Mouse (Mus musculus) heart, postnatal 0 days (tissue): ENCODE results near the gene Tmem106c. TPM values are rescaled to one million over a fixed set of nuclear protein-coding genes. Genes with fewer than 3 reads are reported as not detected.
A peak's percentile ranks its signal among the peaks of the same experiment; 100 is the strongest.

Experiments
- ATAC-seq: fragments of 200-750 bp; cut with Nextera tagmentation; 2 replicates; pipeline ENCODE4 v1.8.0; 2017; ENCODE audit warnings: low read depth, moderate number of reproducible peaks, moderate library complexity; ENCODE audit not compliant: insufficient read depth
- DNase-seq: peaks from one replicate; pipeline ENCODE4 v3.0.0-alpha.2; 2016; ENCODE audit warnings: low spot score
- H3K27ac ChIP-seq: fragments of 300-500 bp; sonication (generic); 2 replicates; pipeline ENCODE4 v1.5.1; 2014; ENCODE audit warnings: low read depth, mild to moderate bottlenecking
- H3K27me3 ChIP-seq: fragments of 300-500 bp; sonication (generic); 2 replicates; pipeline ENCODE4 v1.6.1; 2014; ENCODE audit warnings: low read length, mixed read lengths; ENCODE audit not compliant: control insufficient read depth, insufficient read depth
- H3K36me3 ChIP-seq: fragments of 300-500 bp; sonication (generic); replicated peaks from 2 replicates; pipeline ENCODE4 v1.6.1; 2014; ENCODE audit warnings: low read length, mixed read lengths; ENCODE audit not compliant: control insufficient read depth, insufficient read depth
- H3K4me1 ChIP-seq: fragments of 300-500 bp; sonication (generic); 2 replicates; pipeline ENCODE4 v1.6.1; 2014; ENCODE audit warnings: antibody characterized with exemption; ENCODE audit not compliant: control insufficient read depth, insufficient read depth
- H3K4me2 ChIP-seq: fragments of 300-500 bp; sonication (generic); 2 replicates; pipeline ENCODE4 v1.6.1; 2014; ENCODE audit warnings: low read depth, mild to moderate bottlenecking, low read length, moderate library complexity
- H3K4me3 ChIP-seq: fragments of 300-500 bp; sonication (generic); 2 replicates; pipeline ENCODE4 v1.5.1; 2014; ENCODE audit warnings: low read depth, low read length
- H3K9ac ChIP-seq: fragments of 300-500 bp; sonication (generic); replicated peaks from 2 replicates; pipeline ENCODE4 v1.6.1; 2014; ENCODE audit warnings: low read depth, low read length, mixed read lengths
- H3K9me3 ChIP-seq: fragments of 300-500 bp; sonication (generic); replicated peaks from 2 replicates; pipeline ENCODE4 v1.6.1; 2016; ENCODE audit warnings: low read length; ENCODE audit not compliant: control insufficient read depth
- CTCF ChIP-seq: IDR thresholded peaks from 2 replicates; pipeline ENCODE4 v1.5.1; 2016; ENCODE audit warnings: antibody characterized with exemption, control low read depth, low read depth
- EP300 ChIP-seq: IDR thresholded peaks from 2 replicates; pipeline ENCODE4 v1.6.1; 2016; ENCODE audit warnings: antibody characterized with exemption, low read depth
- WGBS: fragments of 180-500 bp; shearing (Covaris S2); extraction: QIAGEN DNeasy Blood & Tissue Kit; methylation state at CpG from one replicate; pipeline ENCODE4 v1.1.7; 2014; 5-methylcytosine and 5-hydroxymethylcytosine counted together
- polyA plus RNA-seq: library from polyadenylated mRNA; unstranded; fragments of >200 nt; fragmentation: Nextera tagmentation; extraction: Ambion mirVana; gene quantifications from 2 replicates; pipeline ENCODE4 v1.2.1, GENCODE M21; 2015
- total RNA-seq: library from RNA; depleted of rRNA; stranded (reverse); fragments of >200 nt; gene quantifications from 2 replicates; pipeline ENCODE4 v1.2.3, GENCODE M21; 2014; ENCODE audit warnings: low replicate concordance

Tmem106c gene
- total and polyA plus RNA-seq, 2 experiments from 2014 or later, result 33.1 to 94.1 TPM

- H3K27ac ChIP-seq, result peak overlapping the region; percentile 65
- H3K4me1 ChIP-seq, result peaks cover 5% of the 10 kb centered on the region
- no peaks in the 10 kb centered on the region for H3K9me3 ChIP-seq
- H3K4me2 ChIP-seq, result no peak overlapping the region
- WGBS, result 32% methylated on average over 6 of the region's 6 CpGs
- TF ChIP-seq EP300, result no peak
- no peak overlapping the region for H3K9ac ChIP-seq
- H3K36me3 ChIP-seq, result no peaks in the 10 kb centered on the region
- DNase-seq (peak; percentile 28), ATAC-seq (peak; percentile 80)
- H3K27me3 ChIP-seq, result 0 out of 2 replicates have a peak, but pooled peaks cover 5% of the 10 kb centered on the region
- no peak overlapping the region for H3K4me3 ChIP-seq
These were observed 25.4 kb upstream of the Tmem106c start for GRCm38 (mm10) chr15:97938580-97938979.

GRCm38 (mm10) chr15:97940088-97940487 is 23.9 kb upstream of the Tmem106c start:
- DNase-seq, result no peak
- H3K9me3 ChIP-seq, result no peaks in the 10 kb centered on the region
- no peak overlapping the region for H3K4me2 ChIP-seq
- H3K27me3 ChIP-seq, result 0 out of 2 replicates have a peak, but pooled peaks cover 5% of the 10 kb centered on the region
- H3K36me3 ChIP-seq, result no peaks in the 10 kb centered on the region
- H3K27ac ChIP-seq, result no peak overlapping the region
- TF ChIP-seq EP300 (no peak), CTCF (no peak)
- 87% methylated on average over 2 of the region's 2 CpGs for WGBS
- no peak for ATAC-seq
- peaks cover 5% of the 10 kb centered on the region for H3K4me1 ChIP-seq
- no peak overlapping the region for H3K4me3 ChIP-seq
- no peak overlapping the region for H3K9ac ChIP-seq

DNA sequence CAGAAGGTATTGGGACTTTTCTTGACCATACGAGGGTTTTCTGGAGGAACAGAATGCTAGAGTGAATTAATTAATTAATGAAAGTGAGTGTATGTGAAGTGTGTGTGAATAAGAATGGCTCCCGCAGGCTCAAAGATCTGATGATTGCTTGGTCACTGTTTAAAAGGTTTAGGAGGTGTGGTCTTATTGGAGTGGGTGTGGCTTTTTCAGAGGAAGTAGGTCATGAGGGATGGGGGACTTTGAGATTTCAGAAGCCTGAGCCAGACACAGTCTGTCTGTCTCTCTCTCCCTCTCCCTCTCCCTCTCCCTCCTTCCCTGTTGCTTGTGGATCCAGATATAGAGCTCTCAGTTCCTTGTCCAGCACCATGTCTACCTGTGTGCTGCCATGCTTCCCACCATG is 22.7 kb upstream of the Tmem106c start:
- TF ChIP-seq EP300, result no peak
- no peak for TF ChIP-seq CTCF

DNA sequence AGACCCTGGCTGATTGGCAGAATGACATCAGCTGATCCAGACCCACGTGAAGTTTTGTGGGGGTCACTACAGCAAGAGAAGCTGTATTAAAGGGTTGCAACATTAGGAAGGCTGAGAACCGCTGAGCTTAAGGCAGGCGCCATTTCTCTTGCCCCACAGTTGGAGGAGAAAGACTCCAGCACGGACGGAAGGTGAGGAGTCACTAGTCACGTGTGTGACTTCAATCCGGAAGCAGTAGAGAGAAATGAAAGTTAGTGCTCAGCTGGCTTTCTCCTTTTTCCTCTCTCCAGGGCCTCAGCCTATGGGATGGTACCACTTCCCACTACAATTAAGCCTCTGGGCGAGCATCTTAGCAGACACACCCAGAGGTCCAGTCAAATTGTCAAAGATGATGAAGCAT is 21.5 kb upstream of the Tmem106c start:
- no peaks in the 10 kb centered on the region for H3K36me3 ChIP-seq
- ATAC-seq (no peak), DNase-seq (no peak)
- H3K4me3 ChIP-seq, result no peak overlapping the region
- TF ChIP-seq EP300, result no peak
- TF ChIP-seq CTCF, result no peak
- no peaks in the 10 kb centered on the region for H3K9me3 ChIP-seq
- H3K4me1 ChIP-seq, result peaks cover 5% of the 10 kb centered on the region; the same call in 1 of the 2 replicates
- H3K4me2 ChIP-seq, result no peak overlapping the region
- 85% methylated on average over 8 of the region's 8 CpGs for WGBS
- H3K27ac ChIP-seq, result no peak overlapping the region
- 0 out of 2 replicates have a peak, but pooled peaks cover 11% of the 10 kb centered on the region for H3K27me3 ChIP-seq
- H3K9ac ChIP-seq, result no peak overlapping the region

More for the DNA sequence above, 22.7 kb upstream of the Tmem106c start:
- Histone ChIP-seq H3K27ac (no peak overlapping the region), H3K9me3 (no peaks in the 10 kb centered on the region), H3K36me3 (no peaks in the 10 kb centered on the region), H3K4me1 (peaks cover 5% of the 10 kb centered on the region; the same call in 1 of the 2 replicates), H3K4me2 (no peak overlapping the region), H3K9ac (no peak overlapping the region), H3K27me3 (0 out of 2 replicates have a peak, but pooled peaks cover 11% of the 10 kb centered on the region), H3K4me3 (no peak overlapping the region)
- WGBS, result 88% methylated on average over 2 of the region's 2 CpGs
- ATAC-seq (no peak), DNase-seq (no peak)

- DNase-seq (no peak), ATAC-seq (no peak)
- Histone ChIP-seq H3K27ac (no peak overlapping the region), H3K36me3 (no peaks in the 10 kb centered on the region), H3K4me1 (peaks cover 4% of the 10 kb centered on the region; the same call in 1 of the 2 replicates), H3K9ac (no peak overlapping the region), H3K27me3 (0 out of 2 replicates have a peak, but pooled peaks cover 11% of the 10 kb centered on the region), H3K4me2 (no peak overlapping the region), H3K4me3 (no peak overlapping the region), H3K9me3 (no peaks in the 10 kb centered on the region)
- WGBS, result 78% methylated on average over 8 of the region's 8 CpGs
- TF ChIP-seq CTCF, result no peak
- no peak for TF ChIP-seq EP300
These were observed 20.6 kb upstream of the Tmem106c start for GRCm38 (mm10) chr15:97943356-97943755.
